Mouse (Mus musculus): ENCODE results near the gene Mettl11b.

GRCm38 (mm10) chr1:163682127-163682526 lies 42.9 kb downstream of the Mettl11b start:
- TF ChIP-seq CTCF (IDR thresholded peaks at IDR 0.05; ENCODE audit: borderline replicate concordance, insufficient read depth, low read length) (no peak), POLR2A (IDR thresholded peaks at IDR 0.05; ENCODE audit: low read depth, low read length) (no peak)

Data from embryonic fibroblast, embryonic 13.5 days (primary cell).